Mouse (Mus musculus) gastrocnemius, adult 2 months (tissue): Measurements from ENCODE around the gene Myo19. TPM values are rescaled to one million over a fixed set of nuclear protein-coding genes. Genes with fewer than 3 reads are reported as not detected.
A peak's percentile ranks its signal among the peaks of the same experiment; 100 is the strongest.
"Not testable (repeated sequence)": the region's sequence is repeated elsewhere in the genome, so short reads cannot be mapped to it uniquely, and the experiment has no call there.

Source experiments
- DNase-seq: peaks from one replicate; pipeline ENCODE4 v3.0.0; 2022
- H3K27ac ChIP-seq: fragments of 200-600 bp; 2 replicates; pipeline ENCODE4 v1.8.1; 2022; ENCODE audit warnings: mild to moderate bottlenecking
- H3K4me3 ChIP-seq: fragments of 200-600 bp; 2 replicates; pipeline ENCODE4 v1.8.1; 2022; ENCODE audit warnings: mild to moderate bottlenecking, moderate library complexity
- CTCF ChIP-seq: fragments of 200-600 bp; IDR thresholded peaks from 2 replicates; pipeline ENCODE4 v1.8.1; 2022; ENCODE audit warnings: antibody characterized with exemption, mild to moderate bottlenecking, moderate library complexity
- intact Hi-C: fragments of 180-260 bp; cut with DNase I; formaldehyde crosslinking; loops from one replicate; pipeline ENCODE4 v1.15.1; 2025
- total RNA-seq, 2 experiments: library from RNA; stranded (reverse); gene quantifications; 2 replicates each; pipeline ENCODE4 v1.2.3; 2021

Myo19 gene
- total RNA-seq, 2 experiments from 2014 or later, result 3.1 to 4.6 TPM

DNA sequence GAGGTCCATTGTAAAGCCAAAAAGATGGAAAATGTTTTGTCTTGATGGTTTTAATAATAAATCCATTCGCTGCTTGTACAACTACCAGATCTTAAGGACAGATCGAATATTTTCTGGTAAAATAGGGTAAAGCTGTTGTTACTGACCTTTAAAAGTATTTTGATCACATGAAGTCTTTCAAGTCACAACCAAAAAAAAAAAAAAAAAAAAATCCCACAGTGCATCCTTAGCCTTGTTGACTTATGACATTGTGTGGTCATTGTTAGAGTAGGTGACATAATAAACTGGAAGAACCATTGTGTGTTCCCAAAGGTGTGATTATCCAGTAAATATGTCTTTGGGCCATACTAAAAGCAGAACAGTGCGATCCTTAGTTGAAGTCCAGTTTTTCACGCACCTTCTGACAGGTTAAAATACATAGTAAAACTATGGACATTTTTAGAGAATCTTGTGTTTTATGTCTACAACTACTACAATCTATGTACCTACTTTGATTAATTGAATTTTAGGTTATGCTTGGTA lies 8.3 kb upstream of the Myo19 start:
- Histone ChIP-seq H3K27ac (peak overlapping the region; percentile 100), H3K4me3 (peak overlapping the region; percentile 85)
- TF ChIP-seq CTCF, result no peak
- no peak for DNase-seq
- intact Hi-C loops, result loop anchor here (2.0 to 10.0 kb wide), 2 partner anchors 43 to 263 kb away; partner anchors contain the start of gene Dhrs11

DNA sequence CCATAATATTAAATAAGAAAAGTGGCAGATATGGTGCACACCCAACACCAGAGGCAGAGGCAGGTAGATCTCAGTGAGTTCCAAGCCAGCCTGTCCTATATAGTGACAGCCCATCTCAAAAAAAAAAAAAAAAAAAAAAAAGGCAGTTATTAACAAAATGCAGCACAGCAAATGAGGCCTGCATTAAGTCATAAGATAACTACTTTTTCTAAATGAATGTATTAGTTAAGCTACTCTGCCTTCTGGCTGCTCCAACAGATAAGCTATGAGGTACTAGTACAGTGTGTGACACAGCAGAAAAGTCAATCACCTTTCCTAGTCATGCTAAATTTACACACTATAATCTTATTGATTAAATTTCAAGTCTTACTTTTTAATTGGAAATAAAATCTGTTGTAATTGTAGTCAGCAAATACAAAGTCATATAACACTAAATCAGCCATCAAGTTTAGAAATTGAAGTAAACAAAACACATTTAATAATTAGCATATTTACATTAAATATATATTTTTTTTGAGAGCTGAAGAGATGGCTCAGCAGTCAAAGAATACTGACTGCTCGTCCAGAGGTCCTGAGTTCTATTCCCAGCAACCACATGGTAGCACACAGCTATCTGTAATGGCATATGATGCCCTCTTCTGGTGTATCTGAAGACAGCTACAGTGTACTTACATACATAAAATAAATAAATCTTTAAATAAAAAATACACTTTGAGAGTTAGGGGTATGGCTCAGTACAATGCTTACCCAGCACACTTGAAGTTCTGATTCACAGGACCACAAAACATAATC lies 6.7 kb upstream of the Myo19 start:
- intact Hi-C loops, result loop anchor here (10.0 kb wide), 1 partner anchor 262 kb away; no protein-coding TSS in a partner anchor
- no peak overlapping the region for H3K27ac ChIP-seq
- no peak overlapping the region for H3K4me3 ChIP-seq
- DNase-seq, result no peak
- TF ChIP-seq CTCF, result no peak

DNA sequence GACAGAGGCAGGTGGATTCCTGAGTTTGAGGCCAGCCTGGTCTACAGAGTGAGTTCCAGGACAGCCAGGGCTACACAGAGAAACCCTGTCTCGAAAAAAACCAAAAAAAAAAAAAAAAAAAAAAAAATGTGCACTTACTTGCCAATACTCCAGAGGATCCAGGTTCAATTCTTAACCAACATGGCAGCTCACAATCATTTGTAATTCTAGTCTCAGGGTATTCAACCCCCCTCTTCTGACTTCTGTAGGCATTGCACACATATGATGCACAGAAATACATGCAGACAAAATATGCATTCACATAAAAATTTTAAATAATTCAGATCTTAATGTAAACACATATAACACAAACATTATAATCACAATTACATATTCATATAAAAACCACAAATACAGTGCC lies 3.9 kb upstream of the Myo19 start:
- not testable (repeated sequence) for H3K4me3 ChIP-seq, DNase-seq, H3K27ac ChIP-seq
- intact Hi-C loops, result loop anchor here (10.0 kb wide), 1 partner anchor 259 kb away; no protein-coding TSS in a partner anchor

DNA sequence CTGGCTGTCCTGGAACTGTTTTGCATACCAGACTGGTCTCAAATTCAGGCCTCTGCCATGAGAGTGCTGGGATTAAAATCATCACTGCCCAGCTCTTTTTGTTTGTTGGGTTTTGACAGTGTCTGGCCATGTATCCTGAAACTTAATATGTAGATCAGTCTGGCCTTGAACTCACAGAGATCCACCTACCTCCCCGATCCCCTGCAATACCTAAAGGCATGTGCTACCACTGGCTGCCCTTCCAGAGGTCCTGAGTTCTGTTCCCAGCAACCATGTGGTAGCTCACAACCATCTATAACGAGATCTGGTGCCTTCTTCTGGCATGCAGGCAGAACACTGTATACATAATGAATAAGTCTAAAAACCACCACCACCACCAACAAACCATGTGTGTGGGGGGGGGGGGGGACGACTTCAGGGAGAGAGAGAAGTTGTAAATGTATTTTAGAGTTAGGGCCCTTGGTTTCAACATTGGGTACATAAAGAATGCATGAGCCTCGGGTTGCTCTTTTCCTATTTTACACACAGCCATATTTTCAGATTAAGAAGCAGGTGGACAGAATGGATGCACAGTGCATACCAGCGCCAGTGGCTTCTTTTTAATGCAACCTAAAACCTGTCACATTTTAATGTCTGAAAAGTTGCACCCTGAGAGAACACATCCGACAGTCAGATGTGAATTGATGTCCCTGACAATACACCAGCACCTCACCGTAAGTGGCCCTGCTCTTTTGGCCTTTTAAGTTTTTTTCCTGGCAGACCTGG lies 759 bp upstream of the Myo19 start:
- TF ChIP-seq CTCF, result no peak
- Histone ChIP-seq H3K4me3 (peak overlapping the region; percentile 80), H3K27ac (peak overlapping the region; percentile 94)
- no peak for DNase-seq
- intact Hi-C loops, result loop anchor here (10.0 kb wide), 1 partner anchor 256 kb away; no protein-coding TSS in a partner anchor

DNA sequence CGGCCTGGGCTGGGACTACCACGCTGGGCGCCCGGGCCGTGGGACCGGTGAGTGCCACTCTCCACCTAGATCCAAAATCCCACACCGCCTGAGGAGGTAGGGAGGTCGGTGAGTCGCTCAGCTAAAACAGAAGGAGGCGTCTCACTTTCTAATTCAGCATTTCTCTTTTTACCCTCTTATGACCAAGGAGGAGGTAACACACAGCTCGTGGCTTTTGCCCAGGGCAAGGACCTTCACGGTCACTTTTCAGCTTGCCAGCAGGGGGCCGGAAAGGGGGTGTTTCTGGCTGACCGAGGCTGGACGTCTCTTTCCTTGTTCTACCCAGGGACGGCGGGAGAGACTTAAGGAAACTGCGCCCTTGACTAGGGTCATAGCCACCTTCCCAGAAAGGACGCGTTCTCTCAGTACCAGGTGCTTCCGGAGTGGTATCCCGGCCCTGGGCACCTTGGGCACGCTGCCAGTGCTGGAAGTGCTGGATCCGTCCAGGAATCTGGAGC lies 565 bp downstream of the Myo19 start:
- intact Hi-C loops, result no loop called here
- TF ChIP-seq CTCF, result no peak
- Histone ChIP-seq H3K4me3 (peak overlapping the region; percentile 80), H3K27ac (peak overlapping the region; percentile 94)
- peak; percentile 59 for DNase-seq

DNA sequence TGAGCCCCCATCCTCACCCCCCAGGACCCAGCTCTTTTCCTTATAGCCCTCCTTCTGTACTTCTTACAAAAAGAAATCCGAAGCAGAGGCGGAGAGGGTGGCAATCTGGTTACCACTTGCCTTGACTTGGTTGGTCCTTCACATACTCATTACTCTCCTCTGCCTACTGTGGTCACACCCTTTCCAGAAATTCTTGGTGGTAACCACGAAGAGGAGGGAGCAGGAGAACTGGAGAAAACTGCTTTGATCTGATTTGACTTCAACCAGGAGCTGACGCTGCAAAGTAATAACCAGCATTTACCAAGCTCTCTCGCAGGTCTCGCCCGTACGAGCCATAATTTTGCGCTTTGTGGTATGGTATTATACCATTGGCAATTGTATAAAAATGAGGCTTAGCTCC lies 1.0 kb downstream of the Myo19 start:
- peak overlapping the region; percentile 80 for H3K4me3 ChIP-seq
- peak overlapping the region; percentile 94 for H3K27ac ChIP-seq
- intact Hi-C loops, result no loop called here
- no peak for TF ChIP-seq CTCF
- DNase-seq, result no peak

DNA sequence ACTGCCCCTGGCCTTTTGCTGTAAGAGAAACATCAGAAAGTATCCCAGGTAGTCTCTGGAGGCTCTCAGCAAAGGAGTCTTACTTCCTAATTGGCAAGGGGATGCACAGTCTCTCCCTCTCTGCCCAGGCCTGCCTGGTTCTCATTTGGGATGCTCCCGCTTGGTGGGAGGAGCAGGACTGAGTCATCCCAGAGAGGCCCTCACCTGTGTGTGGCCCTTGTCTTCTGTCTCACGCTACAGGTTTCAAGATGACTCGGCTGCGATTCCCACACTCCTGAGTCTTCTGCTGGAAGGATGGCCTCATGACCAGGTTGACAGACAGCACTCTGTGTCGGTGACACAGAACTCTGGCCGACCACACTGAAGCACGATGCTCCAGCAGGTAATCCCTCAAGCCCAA lies 2.4 kb downstream of the Myo19 start:
- Histone ChIP-seq H3K27ac (no peak overlapping the region), H3K4me3 (no peak overlapping the region)
- TF ChIP-seq CTCF, result no peak
- intact Hi-C loops, result no loop called here
- DNase-seq, result no peak

DNA sequence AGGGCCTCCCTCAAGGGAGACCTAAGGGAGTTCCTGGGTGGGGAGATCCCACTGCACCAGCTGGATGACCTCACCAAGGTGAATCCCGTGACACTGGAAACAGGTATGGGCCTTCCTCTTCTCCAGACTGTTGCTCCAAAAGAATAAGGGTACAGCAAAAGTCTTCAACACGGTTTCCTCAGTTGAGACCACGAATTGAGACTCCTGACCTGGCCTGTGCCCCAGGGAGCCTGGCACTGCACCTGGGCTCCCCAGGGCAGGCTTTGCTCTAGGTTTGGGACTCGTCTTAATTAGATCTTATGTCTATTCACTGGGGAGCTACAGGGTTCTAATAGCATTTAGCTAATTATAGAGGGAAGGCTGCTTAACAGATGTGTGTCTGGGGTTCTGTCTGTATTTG lies 5.3 kb downstream of the Myo19 start:
- H3K27ac ChIP-seq, result no peak overlapping the region
- intact Hi-C loops, result no loop called here

DNA sequence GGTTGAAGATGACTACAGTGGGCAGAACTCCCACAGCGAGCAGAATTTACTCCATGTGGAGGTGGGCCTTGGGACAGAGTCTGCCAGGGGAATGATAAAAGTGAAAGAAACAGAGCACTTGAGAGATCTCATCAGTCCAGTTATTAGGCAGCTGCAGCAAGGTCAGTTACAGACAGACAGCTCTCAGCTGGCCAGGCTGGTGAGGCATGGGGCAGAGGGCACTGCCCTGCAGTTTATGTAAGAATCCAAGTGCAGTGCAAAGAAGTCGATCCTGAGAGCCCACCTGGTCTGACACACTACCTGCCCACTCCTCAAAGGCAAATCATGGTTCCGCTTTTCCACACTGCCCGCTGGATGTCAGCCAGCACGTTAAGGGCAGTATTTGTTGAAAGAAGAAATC lies 6.3 kb downstream of the Myo19 start:
- intact Hi-C loops, result no loop called here
- TF ChIP-seq CTCF, result no peak
- no peak for DNase-seq
- no peak overlapping the region for H3K27ac ChIP-seq
- H3K4me3 ChIP-seq, result no peak overlapping the region

More for the DNA sequence above, 5.3 kb downstream of the Myo19 start:
- DNase-seq, result no peak
- H3K4me3 ChIP-seq, result no peak overlapping the region
- TF ChIP-seq CTCF, result no peak

DNA sequence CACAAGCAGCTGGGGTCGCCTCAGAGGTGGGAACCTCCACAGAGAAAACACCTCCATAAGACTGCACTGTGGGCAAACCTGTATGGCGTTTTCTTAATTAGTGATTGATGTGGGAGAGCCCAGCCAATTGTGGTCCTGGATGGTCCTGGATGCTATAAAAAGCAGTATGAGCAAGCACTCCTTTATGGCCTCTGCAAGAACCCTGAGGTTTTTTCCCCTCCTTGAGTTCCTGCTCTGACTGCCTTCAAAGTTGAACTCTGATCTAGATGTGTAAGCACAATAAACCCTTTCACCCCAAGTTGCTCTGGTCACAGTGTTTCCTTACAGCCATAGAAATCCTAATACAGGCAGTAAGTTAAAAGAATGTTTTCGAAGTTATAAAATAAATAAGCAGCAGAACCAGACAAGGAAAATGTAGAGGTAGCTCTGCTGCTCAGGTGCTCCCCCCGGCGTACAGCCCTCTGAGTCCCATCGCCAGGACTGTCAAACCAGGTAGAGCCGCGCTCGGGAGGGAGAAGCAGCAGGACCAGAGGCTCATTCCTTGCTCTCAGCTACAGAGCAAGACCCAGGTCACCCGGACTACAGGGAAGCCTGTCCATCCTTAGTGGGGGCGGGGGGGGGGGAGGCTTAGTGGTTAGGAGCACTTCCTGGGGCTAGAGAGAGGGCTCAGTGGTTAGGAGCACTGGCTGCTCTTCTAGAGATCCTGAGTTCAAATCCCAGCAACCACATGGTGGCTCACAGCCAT lies 7.0 kb downstream of the Myo19 start:
- Histone ChIP-seq H3K27ac (no peak overlapping the region), H3K4me3 (no peak overlapping the region)
- TF ChIP-seq CTCF, result no peak
- no peak for DNase-seq
- intact Hi-C loops, result no loop called here

DNA sequence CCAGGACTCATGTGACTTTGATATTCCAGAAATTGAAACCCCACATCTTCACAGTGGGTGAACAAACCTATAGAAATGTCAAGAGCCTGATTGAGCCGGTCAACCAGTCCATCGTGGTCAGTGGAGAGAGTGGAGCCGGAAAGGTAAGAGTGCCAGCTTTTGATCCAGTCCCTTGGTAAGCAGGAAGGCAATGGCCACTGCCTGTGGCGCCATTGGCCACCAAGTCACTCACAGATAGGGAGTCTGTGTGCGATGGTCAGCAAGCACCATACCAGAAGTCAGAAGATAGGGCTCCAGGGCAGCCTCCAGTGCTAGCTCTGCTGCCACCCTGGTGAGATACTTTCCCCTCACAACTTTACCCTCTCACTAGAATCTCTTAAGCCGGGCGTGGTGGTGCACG lies 8.1 kb downstream of the Myo19 start:
- intact Hi-C loops, result no loop called here
- DNase-seq, result no peak
- TF ChIP-seq CTCF, result no peak
- no peak overlapping the region for H3K27ac ChIP-seq
- no peak overlapping the region for H3K4me3 ChIP-seq

DNA sequence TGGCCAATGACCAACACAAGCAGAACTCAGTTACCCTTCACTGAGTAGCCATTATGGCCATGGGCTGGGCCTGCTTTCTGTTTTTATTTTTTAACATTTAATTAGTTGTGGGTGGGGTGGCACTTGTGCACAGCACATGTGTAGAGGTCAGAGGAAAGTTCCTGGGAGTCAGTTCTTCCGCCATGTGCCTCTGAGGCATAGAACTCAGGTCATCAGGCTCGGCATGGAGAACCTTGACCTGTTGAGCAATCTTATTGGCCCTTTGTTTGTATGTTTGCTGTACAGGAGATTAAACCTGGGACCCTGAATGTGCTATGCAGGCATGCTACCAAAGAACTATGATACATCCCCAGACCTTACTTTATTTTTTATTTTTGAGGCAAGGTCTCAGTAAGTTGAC lies 9.5 kb downstream of the Myo19 start:
- intact Hi-C loops, result no loop called here
- DNase-seq, result no peak
- no peak for TF ChIP-seq CTCF
- H3K4me3 ChIP-seq, result no peak overlapping the region
- no peak overlapping the region for H3K27ac ChIP-seq

DNA sequence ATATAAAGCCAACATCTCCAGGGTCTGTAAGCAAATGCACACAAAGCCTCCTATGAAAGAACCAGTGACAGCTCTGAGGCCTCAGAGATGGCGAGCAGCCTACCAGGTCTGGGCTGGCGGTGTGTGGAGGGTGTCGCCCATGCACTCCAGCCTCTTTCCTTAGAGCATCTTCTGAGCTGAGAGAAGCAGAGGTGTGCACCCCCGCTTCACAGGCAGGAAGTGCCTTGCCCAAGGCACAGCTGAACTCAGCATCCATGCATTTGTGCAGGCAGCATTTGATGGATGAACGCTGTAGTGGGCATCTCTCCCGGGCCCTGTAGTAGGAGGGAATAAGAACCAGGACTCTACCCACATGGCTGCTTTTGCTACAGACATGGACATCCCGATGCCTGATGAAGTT lies 11.8 kb downstream of the Myo19 start:
- TF ChIP-seq CTCF, result no peak
- no peak overlapping the region for H3K27ac ChIP-seq
- DNase-seq, result no peak
- no peak overlapping the region for H3K4me3 ChIP-seq
- intact Hi-C loops, result no loop called here
